Mouse (Mus musculus) T-helper 2 cell (primary cell): ENCODE results near the gene 1700020D05Rik.

Experiments used
- in situ Hi-C: fragments of 300-600 bp; cut with MboI, MseI; formaldehyde crosslinking; loops from one replicate; pipeline ENCODE4 v1.15.1; 2025; ENCODE audit warnings: high pct_unique_total_duplicates

Gene 1700020D05Rik

DNA sequence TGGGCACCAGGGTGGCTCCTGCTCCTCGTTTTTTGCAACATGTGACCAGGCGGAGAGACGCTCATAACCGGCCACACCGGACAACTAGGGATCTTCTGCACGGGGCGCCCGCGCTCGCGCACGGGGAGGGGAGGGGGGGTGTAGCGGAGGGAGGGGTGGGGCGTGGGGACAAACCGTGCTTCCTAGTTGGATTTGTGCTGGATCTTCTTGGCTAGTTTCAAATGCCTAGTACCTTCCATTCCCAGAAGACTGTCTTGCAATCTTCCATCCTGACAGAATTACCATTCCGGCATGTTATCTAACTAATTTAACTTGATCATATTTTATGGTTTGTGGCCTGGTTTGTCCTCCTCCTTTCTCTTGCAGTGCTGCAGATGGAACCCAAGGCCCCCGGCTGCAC, at the start of gene 1700020D05Rik:
1700020D05Rik (minus strand) TSS at position 101 of the 400 bp plus-strand sequence.
- in situ Hi-C loops = no loop called here

DNA sequence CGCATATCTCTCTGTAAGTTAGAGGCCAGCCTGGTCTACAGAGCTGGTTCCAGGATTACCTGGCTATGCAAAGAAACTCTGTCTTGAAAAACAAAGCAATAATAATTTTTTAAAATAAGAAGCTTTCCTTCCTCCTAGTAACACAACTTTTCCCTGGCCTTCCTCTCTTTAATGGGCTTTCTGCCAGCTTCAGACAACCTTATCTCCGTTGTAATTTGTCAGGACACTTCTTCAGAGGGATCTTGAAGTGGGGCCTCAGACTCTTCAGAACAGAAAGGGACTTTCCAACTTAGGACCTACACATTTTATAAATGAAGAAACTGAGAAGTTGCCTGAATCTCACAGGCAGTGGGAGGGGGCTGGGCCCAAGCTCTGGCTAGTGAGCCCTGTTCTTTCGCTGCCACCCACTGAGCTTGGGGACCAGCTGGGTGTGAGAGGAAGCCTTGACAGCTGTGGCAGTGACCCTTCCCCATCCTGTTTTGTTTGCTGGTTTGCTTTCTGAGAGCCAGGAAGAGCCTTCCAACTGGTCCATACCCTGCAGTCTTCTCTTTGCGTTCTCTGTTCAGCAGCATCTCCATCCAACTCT, 44.0 kb upstream of the 1700020D05Rik start:
- in situ Hi-C loops = no loop called here

DNA sequence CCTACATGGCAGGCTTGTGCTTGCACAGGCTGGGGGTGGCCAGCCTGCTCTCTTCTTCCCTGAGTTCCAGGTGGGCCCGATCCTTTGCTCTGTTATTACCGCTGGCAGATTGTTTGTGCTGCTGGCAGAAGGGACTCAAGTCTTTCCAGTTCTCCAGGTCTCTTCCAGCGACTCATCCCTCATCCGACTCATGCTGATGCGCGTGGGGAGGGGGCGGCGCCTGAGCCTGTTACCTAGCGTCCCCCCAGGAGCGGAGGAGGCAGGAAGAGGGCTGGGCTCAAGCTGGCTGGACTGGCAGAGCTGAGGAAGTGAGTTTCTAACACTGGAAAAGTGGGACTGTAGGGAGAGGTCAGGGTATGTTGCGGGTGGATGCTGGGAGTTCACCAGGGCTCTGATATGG, 40.4 kb upstream of the 1700020D05Rik start:
- in situ Hi-C loops = no loop called here

DNA sequence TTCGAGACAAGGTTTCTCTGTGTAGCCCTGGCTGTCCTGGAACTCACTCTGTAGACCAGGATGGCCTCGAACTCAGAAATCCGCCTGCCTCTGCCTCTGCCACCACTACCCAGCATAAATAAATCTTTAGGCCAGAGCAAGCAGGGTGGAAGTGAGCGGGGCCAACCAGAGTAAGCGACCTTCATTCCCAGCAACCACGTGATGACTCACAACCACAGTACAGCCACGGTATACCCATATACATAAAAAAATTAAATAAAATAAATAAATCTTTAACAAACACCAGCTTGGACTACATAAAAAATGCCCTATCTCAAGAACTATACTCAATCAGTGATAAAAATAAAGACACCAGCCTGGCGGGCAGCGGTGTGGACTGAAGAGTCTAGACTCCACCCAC, 39.8 kb upstream of the 1700020D05Rik start:
- in situ Hi-C loops = no loop called here

DNA sequence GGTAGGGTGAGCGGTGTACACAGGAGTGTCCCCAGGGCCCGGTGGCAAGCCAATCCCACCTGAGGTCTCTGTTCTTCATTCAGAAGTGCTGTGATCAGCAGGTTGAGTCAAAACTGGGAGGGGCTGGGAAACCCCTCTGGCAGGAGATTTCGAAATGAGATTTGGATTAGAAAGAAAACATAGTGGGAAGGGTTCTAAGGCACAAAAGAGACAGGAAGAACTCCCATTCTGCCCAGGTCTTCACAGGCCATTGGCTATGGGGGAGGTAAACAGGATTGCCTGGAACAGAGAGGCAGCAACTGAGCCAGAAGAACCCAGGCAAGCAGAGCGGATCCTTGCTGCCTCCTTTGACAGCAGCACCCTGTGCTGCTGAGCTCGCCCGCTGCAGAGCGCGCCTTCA, 35.2 kb upstream of the 1700020D05Rik start:
- in situ Hi-C loops = no loop called here

DNA sequence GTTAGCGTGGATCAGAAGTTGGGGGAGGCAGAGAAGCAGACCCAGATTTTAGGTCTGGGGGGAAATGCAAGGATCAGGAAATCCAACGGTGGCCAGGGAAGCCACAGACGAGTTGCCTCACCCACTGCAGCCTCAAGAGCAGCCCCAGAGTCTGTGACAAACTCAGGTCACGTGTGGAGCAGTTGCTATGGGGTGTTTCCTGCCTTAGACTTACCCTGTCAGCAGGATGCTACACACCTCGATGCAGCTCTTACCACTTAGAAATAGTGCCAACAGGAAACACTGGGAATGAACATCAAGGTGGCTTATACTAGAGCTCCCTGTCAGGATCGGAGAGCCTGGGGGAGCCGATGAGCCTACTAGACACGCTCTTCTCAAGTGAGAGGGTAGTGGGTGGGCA, 28.9 kb upstream of the 1700020D05Rik start:
- in situ Hi-C loops = loop anchor here (5.0 kb wide), 1 partner anchor 35 kb away; the partner anchor contains the start of gene Ap5b1

DNA sequence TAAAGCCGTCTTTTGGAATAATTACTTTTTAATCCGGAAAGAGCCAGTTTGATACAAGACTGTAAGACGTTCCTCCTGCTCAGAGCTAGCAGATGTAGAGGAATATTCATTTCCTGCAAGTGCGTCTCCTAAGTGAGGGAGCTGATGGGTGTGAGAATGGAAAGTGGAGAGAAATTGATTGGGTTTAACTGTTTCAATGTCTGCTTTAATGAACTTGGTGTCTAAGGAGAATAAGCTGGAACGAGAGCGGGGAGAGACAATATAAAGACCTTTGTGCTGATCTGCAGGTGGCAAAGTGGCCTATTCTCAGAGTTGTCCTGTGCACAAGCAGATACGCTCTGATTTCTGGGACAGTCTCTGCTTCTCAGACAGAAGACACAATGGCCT, 26.5 kb upstream of the 1700020D05Rik start:
- in situ Hi-C loops = loop anchor here (5.0 kb wide), 1 partner anchor 37 kb away; the partner anchor contains the start of gene Ap5b1

DNA sequence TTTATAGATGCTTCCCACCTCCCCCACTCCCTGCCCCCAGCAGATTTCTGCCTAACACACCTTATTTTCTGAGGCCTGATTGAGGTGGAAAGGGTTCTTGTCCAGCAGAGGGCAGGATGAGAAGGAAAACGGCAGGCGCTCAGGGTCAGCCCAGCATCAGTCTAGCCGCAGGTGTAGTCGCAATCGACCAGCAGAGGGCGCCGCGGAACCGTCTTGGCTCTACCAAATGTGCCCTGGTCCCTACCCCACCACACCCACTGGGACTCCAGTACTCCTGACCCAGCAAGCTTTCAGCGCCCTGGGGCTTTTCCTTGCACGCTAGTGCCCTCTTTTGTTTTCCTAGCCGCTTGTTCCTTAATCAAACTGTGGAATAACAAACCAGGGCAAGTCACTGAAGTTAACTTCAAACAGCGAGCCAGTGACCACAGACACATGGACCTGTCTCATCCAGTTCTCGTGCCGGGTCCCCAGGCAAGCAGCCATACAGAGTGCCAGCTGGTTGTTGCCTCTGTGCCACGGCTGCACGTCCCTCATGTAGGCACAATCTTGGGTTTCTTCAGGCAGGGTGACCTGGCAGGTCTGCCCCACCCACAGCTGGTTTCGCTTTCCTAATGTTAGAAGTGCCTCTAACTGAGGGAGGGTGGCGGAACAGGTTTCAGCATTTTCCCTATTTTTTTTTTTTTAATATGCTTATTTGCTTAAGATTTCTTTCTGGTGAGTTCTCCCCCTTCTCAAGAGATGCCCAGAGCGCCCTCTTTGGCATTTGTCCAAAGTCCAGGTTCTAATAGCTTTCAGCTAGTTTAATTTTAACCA, 25.9 kb upstream of the 1700020D05Rik start:
- in situ Hi-C loops = loop anchor here (5.0 kb wide), 1 partner anchor 38 kb away; the partner anchor contains the start of gene Ap5b1

DNA sequence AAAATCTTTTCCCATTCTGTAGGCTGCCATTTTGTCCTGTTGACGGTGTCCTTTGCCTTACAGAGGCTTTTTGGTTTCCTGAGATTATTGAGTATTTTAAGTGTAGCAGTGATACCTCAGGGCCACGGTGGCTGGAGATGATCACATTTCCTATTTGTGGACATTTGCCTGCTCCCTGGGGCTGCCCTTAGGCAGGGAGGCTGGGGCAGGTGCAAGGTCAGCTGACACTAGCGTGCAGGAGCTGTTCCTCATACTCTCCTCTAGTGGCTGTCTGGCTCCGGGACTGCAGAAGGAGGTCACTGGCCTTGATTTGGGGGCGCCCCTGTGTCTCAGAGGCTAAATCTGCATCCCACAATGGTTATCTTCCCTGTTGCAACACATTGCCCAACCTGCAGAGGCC, 21.6 kb upstream of the 1700020D05Rik start:
- in situ Hi-C loops = no loop called here

DNA sequence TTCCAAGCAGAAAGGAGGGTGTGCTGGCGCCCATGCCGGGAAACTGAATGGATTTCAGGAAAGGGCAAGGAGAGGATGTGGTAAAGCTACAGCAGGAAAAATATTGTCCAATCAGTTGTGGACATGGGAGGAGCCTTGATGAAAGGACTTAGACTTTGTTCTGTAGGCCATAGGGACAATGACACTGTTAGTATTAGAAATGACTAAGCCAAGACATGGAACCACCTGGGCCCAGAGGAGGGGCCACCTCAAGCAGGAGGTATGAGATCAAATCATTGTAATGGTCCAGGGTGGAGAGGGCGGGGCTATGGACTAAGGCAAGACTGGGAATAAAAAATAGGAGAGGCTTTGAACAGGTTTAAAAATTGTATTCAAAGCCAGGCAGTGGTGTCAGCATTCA, 15.1 kb upstream of the 1700020D05Rik start:
- in situ Hi-C loops = no loop called here

DNA sequence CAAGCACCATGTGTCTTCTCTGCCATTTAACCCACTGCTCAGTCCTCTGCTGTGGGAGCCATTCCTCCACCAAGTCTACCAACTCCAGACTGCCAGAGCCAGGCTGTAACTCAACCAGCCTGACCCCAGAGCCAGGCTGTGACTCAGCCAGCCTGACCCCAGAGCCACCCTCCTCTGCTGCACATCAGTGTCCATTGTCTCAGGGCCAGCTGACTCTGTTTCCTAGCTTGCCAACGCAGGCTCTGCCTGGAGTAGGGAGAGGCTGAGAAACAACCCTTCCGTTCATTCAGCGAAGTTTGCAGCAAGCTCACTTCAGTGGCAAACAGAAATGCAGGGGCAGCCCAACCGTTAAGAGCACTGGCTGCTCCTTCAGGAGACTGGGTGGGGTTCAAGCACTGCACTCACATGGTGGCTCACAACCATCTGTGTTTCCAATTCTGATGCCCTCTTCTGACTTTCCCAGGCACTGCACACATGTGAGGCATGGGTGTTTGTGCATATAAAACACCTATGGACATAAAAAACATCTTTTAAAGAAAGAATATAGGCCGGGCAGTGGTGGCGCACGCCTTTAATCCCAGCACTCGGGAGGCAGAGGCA, 13.4 kb upstream of the 1700020D05Rik start:
- in situ Hi-C loops = no loop called here

DNA sequence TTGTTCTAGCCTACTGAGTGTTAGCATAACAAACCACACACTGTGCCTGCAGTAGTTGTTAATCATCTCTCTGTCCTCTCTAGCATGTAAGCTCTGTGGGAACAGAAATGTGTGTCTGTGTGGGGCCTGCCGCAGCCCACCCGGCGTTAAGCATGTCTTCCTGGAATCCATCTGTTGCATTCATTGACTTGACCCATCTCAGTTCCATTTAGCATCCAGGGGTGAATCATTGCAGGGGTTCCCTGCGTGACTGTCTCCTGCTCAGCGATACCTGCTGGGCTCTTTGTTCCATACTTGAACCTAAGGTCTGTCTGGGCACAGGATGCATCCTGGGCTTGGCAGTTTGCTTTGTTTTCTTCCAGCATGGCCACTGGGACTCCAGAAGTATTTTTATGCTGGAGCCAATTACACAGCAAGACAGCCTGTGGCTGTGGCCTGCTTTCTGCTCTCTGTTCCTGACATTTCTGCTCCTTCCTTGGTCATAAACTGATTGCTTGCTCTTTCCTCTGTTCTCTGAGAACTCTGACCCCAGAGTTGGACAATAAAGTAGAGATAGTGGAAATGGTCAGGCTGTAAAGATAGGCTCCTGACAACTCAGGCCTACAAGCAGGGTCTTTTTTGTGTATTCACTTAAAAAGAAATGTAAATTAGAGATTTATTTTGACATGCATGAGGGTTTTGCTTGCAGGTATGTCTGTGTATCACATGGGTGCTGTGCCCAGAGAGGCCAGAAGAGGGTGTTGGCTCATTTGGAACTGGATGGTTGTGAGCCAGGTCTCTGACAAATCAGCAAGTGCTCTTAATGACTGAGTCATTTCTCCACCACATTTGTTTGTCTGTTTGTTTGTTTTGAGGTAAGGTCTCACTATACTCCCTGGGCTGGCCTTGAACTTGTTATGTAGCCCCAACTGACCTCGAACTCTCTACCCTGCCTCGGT, 12.5 kb upstream of the 1700020D05Rik start:
- in situ Hi-C loops = no loop called here

DNA sequence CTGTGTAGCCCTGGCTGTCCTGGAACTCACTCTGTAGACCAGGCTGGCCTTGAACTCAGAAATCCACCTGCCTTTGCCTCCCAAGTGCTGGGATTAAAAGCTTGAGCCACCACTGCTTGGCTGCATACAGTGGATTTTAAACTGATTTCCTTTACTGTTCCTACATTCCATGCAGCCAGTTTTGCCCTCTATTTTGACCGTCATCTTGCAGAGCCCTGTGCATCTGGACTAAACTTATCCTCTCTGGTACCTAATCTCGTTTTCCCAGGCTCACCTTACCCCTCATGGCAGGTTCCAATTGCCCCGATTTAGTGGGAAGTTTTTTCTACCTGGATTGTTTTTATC, 9.4 kb upstream of the 1700020D05Rik start:
- in situ Hi-C loops = no loop called here

DNA sequence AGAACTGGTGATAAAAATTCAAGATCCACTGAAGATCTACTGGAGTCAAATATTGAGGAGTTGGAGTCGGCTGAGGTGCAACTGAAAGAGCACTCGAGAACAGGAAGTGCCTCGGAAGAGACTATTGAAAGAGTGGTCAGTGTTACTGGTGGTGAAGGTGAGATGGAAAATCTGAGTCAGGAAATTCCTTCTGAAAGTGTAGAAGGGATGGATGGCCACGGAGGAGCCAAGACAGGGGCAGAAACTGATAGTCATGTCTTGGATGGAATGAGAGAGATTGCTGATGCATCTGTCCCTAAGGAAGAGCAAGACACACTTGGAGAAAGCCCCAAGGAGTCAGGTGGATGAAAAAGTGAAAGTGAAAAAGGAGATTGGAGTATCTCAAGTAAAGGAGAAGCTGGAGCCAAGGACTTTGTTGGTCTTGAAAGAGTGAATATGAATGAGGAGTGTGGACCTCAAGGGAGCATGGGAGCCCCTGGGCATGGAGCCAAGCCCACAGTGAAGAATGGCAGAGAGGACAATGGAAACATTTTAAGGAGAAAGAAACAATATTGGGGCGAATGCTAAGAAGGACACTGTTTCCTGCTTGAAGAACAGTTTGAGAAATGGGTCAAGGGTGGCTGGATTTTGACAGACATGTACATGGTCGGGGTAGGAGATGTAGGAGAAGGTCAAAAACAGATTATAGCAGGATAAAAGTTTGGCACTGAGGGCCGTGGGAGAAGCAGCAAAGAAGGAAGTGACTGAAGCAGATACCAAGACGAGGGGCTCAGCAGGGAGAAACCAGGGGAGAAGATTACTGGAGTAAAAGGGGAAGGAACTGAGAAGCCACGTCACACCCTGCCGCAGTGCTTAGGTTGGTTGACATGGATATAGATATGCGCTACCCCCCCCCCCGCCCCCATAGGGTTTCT, 8.8 kb upstream of the 1700020D05Rik start:
- in situ Hi-C loops = no loop called here

DNA sequence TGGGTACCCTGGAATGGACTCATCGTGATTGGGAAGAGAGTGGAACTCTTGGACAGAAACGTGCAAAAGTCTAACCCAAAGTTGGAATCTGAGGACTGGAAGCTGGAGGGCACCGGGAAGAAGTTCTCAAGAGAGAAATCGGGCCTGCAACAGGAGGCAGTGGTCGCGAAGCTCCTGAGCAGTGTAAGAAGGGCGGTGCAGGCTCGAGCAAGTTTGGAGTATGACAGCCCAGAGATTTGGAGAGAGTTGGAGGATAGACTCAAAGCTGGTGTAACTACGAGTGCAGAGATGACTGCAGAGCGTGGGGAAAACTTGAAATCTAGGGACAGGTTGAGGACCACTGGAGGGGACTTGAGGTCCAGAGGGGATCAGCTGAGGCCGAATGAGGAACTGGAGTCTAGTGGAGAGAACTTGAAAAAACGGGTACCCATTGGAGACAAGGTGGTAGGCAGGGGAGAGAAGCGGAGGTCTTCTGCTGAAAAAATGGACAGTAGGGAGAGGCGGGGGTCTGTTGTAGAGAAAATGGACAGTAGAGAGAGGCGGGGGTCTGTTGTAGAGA, 7.6 kb upstream of the 1700020D05Rik start:
- in situ Hi-C loops = no loop called here

DNA sequence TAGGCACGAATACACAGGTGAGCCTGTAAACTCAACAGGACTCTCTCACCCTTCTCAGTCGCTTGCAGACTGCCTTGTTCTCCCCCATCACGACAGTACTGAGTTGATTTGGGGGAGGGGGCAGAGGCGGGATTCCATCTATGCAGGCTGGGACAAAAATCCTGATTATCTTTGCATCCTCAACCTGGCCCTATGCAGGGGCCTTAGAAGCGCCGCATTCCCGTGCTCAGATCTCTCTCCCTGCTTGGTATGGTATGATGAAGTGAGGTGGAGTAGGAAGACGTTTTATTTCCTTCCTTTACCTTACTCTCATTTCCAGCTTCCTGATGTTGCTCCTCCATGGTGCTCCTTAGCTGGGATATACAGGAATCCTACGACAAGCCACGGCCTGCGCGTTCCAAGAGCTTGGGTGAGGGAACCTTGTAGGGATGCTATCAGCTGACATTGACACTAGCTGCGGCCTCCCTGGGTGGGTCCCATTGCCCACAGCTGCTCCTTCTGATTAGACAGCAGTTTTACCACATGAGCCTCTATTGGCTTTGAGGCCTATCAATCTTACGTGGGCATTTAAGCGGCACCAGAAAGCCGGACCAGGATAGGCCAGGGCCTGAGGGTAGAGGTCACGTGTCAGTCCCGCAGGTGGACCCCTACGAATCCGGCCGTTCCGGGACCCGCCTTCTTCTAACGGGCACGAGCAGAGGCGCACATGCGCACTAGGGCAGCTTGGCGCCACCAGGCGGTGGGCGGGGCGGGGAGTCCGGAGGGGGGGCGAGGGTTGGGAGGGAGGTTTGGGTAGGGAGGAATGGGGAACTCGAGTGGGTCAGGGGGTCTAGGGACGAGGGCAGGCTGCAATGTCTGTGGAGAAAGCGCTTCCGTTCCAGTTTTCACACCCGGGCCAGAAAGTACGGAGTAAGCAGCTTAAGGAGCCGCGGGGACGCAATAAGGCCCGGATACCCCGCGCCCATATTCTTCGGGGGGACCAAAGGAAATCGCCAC, 6.7 kb upstream of the 1700020D05Rik start, which contains the start of gene Snx32:
Snx32 (minus strand) TSS at position 508 of the 996 bp plus-strand sequence.
- in situ Hi-C loops = no loop called here

DNA sequence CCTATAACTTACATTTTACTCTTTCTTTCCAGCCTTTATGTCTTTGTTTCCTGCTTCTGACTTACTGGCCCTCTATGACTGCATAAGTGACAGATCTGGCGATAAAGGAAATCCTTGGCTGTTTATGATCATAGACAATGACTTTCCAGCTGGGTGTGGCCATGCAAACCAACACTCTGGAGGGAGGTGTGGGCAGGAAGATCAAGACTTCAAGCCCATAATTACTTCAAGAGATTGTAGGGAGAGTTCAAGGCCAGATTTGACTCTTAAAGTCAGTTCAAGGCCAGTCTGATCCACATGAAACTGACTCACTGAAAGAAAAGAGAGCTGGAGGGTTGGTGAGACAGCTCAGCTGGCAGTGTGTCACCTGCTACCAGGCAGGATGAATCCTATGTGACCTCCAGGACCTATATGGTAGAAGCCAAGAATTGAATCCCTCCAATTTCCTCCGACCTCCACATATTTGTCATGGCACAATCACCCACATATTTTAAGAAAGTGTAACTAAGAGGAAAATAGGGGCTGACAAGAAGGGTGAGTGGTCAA, 3.2 kb downstream of the 1700020D05Rik start:
- in situ Hi-C loops = no loop called here

DNA sequence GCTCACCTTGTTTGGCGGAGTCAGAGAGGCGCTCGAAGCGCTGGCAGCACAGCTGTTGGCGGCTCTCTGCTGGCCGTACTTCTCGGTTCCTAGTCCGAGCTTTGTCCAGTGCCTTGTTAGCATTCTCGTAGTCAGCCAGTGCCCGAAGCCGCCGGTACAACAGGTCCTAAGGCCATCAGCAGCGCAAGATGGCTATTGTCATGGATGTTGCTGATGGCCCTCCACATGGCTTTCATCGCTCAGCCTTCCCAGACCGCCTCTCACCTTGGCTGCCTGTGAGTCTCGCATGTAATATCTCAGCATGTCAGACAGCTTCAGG, 7.6 kb downstream of the 1700020D05Rik start:
- in situ Hi-C loops = no loop called here
